Mouse (Mus musculus) forebrain, embryonic 10.5 days (tissue): ENCODE data around the gene Wdr83. TPM values are rescaled to one million over a fixed set of nuclear protein-coding genes. Genes with fewer than 3 reads are reported as not detected.

Source experiments
- DNase-seq: peaks from one replicate; pipeline ENCODE4 v3.0.0-alpha.2; 2017; ENCODE audit warnings: low spot score; ENCODE audit errors: extremely low spot score
- H3K27ac ChIP-seq: fragments of 300-500 bp; sonication (generic); 2 replicates; pipeline ENCODE4 v1.5.1; 2016; ENCODE audit warnings: mild to moderate bottlenecking
- H3K27me3 ChIP-seq: fragments of 300-500 bp; sonication (generic); 2 replicates; pipeline ENCODE4 v1.6.1; 2016; ENCODE audit warnings: mild to moderate bottlenecking; ENCODE audit not compliant: poor library complexity, severe bottlenecking
- H3K36me3 ChIP-seq: fragments of 300-500 bp; sonication (generic); replicated peaks from 2 replicates; pipeline ENCODE4 v1.6.1; 2016; ENCODE audit warnings: mild to moderate bottlenecking, moderate library complexity
- H3K4me1 ChIP-seq: fragments of 300-500 bp; sonication (generic); 2 replicates; pipeline ENCODE4 v1.6.1; 2016
- H3K4me3 ChIP-seq: fragments of 300-500 bp; sonication (generic); 2 replicates; pipeline ENCODE4 v1.5.1; 2016; ENCODE audit warnings: mild to moderate bottlenecking, moderate library complexity
- H3K9me3 ChIP-seq: fragments of 300-500 bp; sonication (generic); 2 replicates; pipeline ENCODE4 v1.6.1; 2016; ENCODE audit warnings: mild to moderate bottlenecking, moderate library complexity
- WGBS: fragments of 180-500 bp; shearing (Covaris S2); methylation state at CpG from one replicate; pipeline ENCODE4 v1.1.7; 2016; 5-methylcytosine and 5-hydroxymethylcytosine counted together
- polyA plus RNA-seq: library from polyadenylated mRNA; unstranded; fragments of >200 nt; fragmentation: Nextera tagmentation; extraction: Ambion mirVana; gene quantifications from 2 replicates; pipeline ENCODE4 v1.2.1, GENCODE M21; 2016

Gene Wdr83
- polyA plus RNA-seq, 1 experiment from 2014 or later: 63.3 TPM

GRCm38 (mm10) chr8:85074167-85074566 is 6.9 kb downstream of the Wdr83 start:
- DNase-seq: no peak
- Histone ChIP-seq H3K27me3 (no peaks in the 10 kb centered on the region), H3K36me3 (peaks cover 71% of the 10 kb centered on the region), H3K27ac (no peak overlapping the region), H3K4me1 (peaks cover 26% of the 10 kb centered on the region), H3K4me3 (no peak overlapping the region), H3K9me3 (no peaks in the 10 kb centered on the region)
- WGBS: 90% methylated on average over 10 of the region's 10 CpGs

- H3K27me3 ChIP-seq: no peaks in the 10 kb centered on the region
- no peak for DNase-seq
- H3K27ac ChIP-seq: no peak overlapping the region
- peak overlapping the region; percentile 91 for H3K4me3 ChIP-seq
- H3K36me3 ChIP-seq: peaks cover 60% of the 10 kb centered on the region
- no peaks in the 10 kb centered on the region for H3K9me3 ChIP-seq
- peaks cover 24% of the 10 kb centered on the region for H3K4me1 ChIP-seq
- 94% methylated on average over 15 of the region's 15 CpGs for WGBS
Observed at GRCm38 (mm10) chr8:85073041-85073612, 8.0 kb downstream of the Wdr83 start.

DNA sequence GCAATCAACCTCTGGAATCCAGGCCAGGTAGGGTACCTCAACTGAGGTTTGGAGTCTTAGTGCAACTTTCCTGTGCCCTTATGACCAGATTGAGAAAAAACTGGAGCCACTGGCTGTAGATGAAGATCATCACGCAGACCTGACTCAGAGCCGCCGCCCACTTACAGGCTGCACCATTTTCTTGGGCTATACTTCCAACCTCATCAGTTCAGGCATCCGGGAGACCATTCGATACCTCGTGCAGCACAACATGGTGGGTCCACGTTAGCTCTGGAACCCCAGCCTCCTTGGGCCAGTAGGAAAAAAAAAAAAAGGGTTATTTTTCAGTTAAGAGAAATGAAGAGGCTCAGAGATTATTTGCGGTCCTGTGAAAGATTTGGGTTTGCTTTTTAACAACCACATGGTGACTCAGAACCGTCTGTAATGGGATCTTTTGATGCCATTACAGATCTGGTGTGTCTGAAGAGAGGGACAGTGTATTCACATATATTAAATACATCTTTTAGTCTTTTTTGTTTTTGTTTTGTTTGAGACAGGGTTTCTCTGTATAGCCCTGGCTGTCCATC is 8.7 kb downstream of the Wdr83 start:
- Histone ChIP-seq H3K4me1 (peaks cover 24% of the 10 kb centered on the region), H3K4me3 (peak overlapping the region; percentile 91), H3K27me3 (no peaks in the 10 kb centered on the region), H3K27ac (peak overlapping the region; percentile 93), H3K9me3 (no peaks in the 10 kb centered on the region), H3K36me3 (peaks cover 58% of the 10 kb centered on the region)
- DNase-seq: no peak
- WGBS: 42% methylated on average over 9 of the region's 9 CpGs

DNA sequence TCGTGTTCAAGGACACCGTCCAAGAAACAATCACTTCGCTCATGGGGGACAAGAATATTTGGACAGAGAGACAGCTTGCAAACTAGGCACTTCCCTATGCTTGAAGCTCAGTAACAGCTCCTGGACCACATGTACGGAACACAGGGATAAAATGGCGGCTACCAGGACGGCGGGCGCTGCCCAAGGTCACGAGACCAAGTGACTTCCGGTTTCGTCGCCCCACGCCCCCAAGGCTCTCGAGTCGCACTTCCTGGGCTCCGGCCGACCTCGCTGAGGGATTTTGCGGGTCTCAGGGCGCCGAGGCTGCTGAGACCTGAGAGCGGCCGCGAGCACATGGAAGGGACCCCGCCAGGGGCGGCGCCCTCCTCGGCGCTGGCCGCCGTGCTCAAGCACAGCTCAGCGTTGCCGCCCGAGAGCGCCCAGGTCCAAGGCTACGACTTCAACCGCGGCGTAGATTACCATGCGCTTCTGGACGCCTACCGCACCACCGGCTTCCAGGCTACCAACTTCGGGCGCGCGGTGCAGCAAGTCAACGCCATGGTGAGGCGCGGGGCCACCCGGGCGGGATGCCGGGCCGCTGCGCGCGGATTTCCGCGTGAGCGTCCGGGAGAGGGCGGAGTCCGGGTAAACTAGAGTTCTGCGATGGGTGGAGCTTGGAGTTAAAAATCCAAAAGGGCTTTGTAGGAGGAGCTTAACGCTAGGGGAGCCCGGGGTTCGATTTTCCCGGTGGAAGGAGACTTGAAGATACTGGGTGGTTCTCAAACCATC is 9.4 kb downstream of the Wdr83 start, which contains the start of gene Dhps:
Dhps (plus strand) TSS at position 244 of the 768 bp plus-strand sequence.
- under 1% methylated on average over 68 of the region's 68 CpGs for WGBS
- Histone ChIP-seq H3K27ac (peak within 1 kb of the TSS; percentile 93), H3K4me3 (peak within 1 kb of the TSS; percentile 91), H3K9me3 (no peaks in the 10 kb centered on the region), H3K36me3 (peaks cover 54% of the 10 kb centered on the region), H3K27me3 (no peaks in the 10 kb centered on the region), H3K4me1 (peaks cover 24% of the 10 kb centered on the region)
- peak; percentile 91 for DNase-seq

DNA sequence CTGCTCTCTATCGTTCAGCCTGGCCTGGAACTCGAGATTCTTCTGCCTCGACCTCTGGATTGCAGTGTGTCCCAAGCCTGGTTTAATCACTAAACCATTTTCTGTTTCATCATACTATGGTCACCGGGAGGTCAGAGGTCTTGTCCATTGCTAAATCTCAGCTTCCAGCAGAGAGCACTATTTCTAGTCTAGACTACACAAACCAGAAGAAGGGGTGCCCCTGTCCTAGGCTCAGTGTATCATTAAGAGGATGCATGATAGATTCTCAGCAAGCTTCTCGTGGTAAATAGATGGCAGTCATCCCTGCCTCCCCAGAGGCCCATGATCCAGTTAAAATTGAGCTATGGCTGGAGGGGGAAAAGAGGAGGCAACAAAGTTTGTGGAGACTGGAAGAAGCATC is 10.1 kb downstream of the Wdr83 start:
- WGBS: 86% methylated on average over 5 of the region's 5 CpGs
- Histone ChIP-seq H3K36me3 (peaks cover 54% of the 10 kb centered on the region), H3K27me3 (no peaks in the 10 kb centered on the region), H3K4me1 (peaks cover 24% of the 10 kb centered on the region), H3K9me3 (no peaks in the 10 kb centered on the region), H3K4me3 (peak overlapping the region; percentile 91), H3K27ac (peak overlapping the region; percentile 93)
- DNase-seq: no peak

GRCm38 (mm10) chr8:85067982-85068381 is 13.1 kb downstream of the Wdr83 start, which contains the start of gene Gm5741:
Gene Gm5741, minus strand, starts transcription at chr8:85067982.
- H3K36me3 ChIP-seq: peaks cover 39% of the 10 kb centered on the region
- H3K9me3 ChIP-seq: no peaks in the 10 kb centered on the region
- DNase-seq: no peak
- H3K27ac ChIP-seq: no peak within 1 kb of the TSS
- no peak within 1 kb of the TSS for H3K4me3 ChIP-seq
- peaks cover 19% of the 10 kb centered on the region for H3K4me1 ChIP-seq
- H3K27me3 ChIP-seq: no peaks in the 10 kb centered on the region

GRCm38 (mm10) chr8:85067155-85067554 is 14.0 kb downstream of the Wdr83 start:
- peaks cover 45% of the 10 kb centered on the region for H3K36me3 ChIP-seq
- peaks cover 11% of the 10 kb centered on the region for H3K4me1 ChIP-seq
- H3K4me3 ChIP-seq: no peak overlapping the region
- H3K9me3 ChIP-seq: no peaks in the 10 kb centered on the region
- H3K27ac ChIP-seq: no peak overlapping the region
- DNase-seq: no peak
- no peaks in the 10 kb centered on the region for H3K27me3 ChIP-seq
- 96% methylated on average over 2 of the region's 2 CpGs for WGBS

GRCm38 (mm10) chr8:85065213-85065612 is 15.9 kb downstream of the Wdr83 start:
- WGBS: 48% methylated on average over 2 of the region's 2 CpGs
- peaks cover 45% of the 10 kb centered on the region for H3K36me3 ChIP-seq

DNA sequence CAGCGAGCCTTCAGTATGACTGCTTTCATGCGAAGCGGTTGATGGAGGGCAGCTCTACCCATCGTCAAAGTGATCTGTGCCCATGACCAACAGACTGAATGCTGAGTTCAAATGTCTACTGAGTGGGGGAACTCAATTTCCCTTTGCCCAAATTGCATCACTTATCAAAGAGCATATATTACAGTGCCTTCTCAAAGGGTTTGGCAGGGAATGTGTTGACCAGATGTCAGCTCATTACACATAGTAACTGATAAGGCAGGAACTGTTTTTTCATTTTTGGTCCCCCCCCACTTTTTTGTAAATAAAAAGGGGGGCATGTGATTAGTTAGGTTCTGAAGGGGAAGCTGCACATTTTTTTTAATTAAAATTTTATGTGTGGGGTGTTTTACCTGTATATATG is 18.5 kb downstream of the Wdr83 start:
- WGBS: 96% methylated on average over 4 of the region's 4 CpGs
- peaks cover 44% of the 10 kb centered on the region for H3K36me3 ChIP-seq
- no peaks in the 10 kb centered on the region for H3K9me3 ChIP-seq
- H3K27ac ChIP-seq: no peak overlapping the region
- DNase-seq: no peak
- H3K4me1 ChIP-seq: peaks cover 17% of the 10 kb centered on the region
- H3K27me3 ChIP-seq: no peaks in the 10 kb centered on the region
- H3K4me3 ChIP-seq: no peak overlapping the region

More at GRCm38 (mm10) chr8:85065213-85065612, 15.9 kb downstream of the Wdr83 start:
- Histone ChIP-seq H3K9me3 (no peaks in the 10 kb centered on the region), H3K27ac (no peak overlapping the region), H3K4me1 (peaks cover 17% of the 10 kb centered on the region), H3K4me3 (no peak overlapping the region), H3K27me3 (no peaks in the 10 kb centered on the region)
- DNase-seq: no peak

DNA sequence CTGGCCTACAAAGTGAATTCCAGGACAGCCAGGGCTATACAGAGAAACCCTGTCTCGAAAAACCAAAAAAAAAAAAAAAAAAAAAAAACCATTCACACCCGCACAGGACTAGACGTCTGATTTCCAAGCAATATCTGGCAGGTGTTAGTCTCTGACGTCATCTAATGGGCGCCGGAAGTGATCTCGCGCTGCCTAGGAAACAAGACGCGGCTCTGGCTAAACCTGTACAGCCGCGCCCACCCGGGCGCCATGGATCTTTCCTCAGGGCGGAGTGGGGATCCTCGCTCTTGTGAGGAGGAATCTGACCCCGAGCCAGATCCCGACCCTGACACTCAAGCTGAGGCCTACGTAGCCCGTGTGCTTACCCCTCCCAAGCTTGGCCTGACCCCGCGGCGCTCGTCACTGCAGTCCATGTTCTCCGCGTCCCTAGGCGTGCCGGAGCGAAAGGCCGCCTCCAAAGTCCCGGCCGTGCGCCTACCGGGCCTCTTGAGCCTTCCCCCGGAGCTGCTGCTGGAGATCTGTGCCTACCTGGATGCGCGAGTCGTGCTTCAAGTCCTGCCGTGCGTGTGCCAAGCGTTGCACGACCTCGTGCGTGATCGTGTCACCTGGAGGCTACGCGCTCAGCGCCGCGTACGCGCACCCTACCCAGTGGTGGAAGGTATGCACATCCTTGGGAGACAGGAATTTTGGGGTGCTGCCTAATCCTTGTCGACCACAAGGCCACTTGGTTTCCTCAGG is 21.1 kb downstream of the Wdr83 start, which contains the start of gene Fbxw9:
Fbxw9 (plus strand) TSS at position 177 of the 738 bp plus-strand sequence.
- Histone ChIP-seq H3K4me1 (peaks cover 17% of the 10 kb centered on the region), H3K4me3 (peak within 1 kb of the TSS; percentile 69), H3K9me3 (no peaks in the 10 kb centered on the region), H3K36me3 (peaks cover 47% of the 10 kb centered on the region), H3K27ac (peak within 1 kb of the TSS; percentile 76), H3K27me3 (no peaks in the 10 kb centered on the region)
- WGBS: 1% methylated on average over 53 of the region's 53 CpGs
- DNase-seq: peak; percentile 92

DNA sequence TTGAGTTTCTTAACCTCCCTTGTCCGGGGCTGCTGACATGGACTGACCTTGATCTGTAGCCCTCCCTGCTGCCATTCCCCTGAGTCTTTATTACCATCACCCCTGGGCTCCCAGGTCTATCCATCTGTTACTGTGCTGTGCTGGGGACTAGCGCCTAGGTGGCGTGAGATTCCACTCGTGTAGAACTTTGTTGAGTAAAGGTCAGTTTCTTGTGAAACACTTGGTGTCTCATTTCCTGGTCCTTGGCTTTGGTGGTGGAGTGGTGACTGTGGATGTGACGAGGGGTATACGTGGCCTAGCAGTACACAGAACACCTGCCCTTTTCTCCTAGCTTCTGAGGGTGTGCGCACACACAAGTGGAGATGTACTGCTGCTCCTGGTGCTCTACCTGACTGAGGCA is 23.7 kb downstream of the Wdr83 start:
- Histone ChIP-seq H3K27ac (no peak overlapping the region), H3K4me1 (peaks cover 17% of the 10 kb centered on the region), H3K9me3 (no peaks in the 10 kb centered on the region), H3K4me3 (no peak overlapping the region), H3K27me3 (no peaks in the 10 kb centered on the region), H3K36me3 (peaks cover 60% of the 10 kb centered on the region)
- WGBS: 90% methylated on average over 7 of the region's 7 CpGs
- DNase-seq: no peak

DNA sequence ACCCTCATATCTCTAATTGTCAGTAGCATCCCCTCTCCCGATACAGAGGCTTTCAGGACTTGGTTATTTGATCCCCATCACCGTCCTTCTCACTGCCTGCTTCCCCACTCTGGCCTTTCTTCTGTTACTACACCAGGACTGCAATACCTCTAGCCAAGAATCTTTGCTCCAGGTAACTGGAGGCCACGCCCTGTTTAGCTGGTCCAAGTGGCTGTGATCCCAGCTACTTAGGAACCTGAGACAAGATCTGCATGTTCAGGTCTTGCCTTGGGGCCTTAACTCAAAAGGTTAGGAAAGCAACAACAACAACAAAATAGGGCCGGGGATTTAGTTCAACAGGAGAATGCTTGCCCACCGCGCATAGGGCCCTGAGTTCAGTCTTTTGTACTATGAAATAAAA is 37.5 kb downstream of the Wdr83 start:
- no peak for DNase-seq
- Histone ChIP-seq H3K27me3 (no peaks in the 10 kb centered on the region), H3K4me1 (peaks cover 14% of the 10 kb centered on the region), H3K27ac (no peak overlapping the region), H3K9me3 (no peaks in the 10 kb centered on the region), H3K36me3 (peaks cover 97% of the 10 kb centered on the region), H3K4me3 (no peak overlapping the region)
- 93% methylated on average over 6 of the region's 6 CpGs for WGBS
